Mouse (Mus musculus): ENCODE measurements around the gene D10Wsu102e. TPM values are rescaled to one million over a fixed set of nuclear protein-coding genes. Genes with fewer than 3 reads are reported as not detected.

Gene D10Wsu102e
- 1.0 and 1.6 TPM in 2 replicates for polyA plus RNA-seq (2012; rRNA removed)

DNA sequence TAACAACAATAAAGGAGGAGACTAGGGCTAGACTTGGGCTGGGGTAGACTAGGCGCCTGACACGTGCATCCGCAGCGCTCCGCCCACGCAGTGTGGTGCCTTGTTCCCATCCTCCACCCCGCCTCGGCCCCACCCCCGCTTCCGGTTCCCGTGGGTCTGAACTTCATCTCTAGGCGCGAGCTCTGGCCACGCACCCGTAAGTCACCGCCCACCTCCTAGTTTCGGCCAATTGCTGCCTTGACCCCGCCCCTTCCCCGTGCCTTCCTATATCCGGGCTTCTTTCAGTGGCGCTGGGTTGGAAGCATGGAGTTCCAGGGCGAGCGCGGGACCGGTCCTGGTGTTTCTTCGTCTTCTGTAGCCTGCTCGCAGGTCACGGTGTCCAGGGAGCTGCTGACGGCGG, at the start of gene D10Wsu102e:
Gene D10Wsu102e (plus strand): TSS at position 266 of the 400 bp plus-strand sequence.
- peak; percentile 99 for DNase-seq (ENCODE audit: low read depth)
- TF ChIP-seq CTCF (IDR thresholded peaks at IDR 0.05; ENCODE audit: borderline replicate concordance, extremely low read depth, insufficient read depth, insufficient read length) (no peak), POLR2A (IDR thresholded peaks at IDR 0.05; ENCODE audit: borderline replicate concordance, extremely low read depth, insufficient read depth, insufficient read length, poor library complexity, severe bottlenecking) (peak; percentile 50; the same call in 1 of the 2 replicates)

GRCm38 (mm10) chr10:83310356-83310755, 49.7 kb upstream of the D10Wsu102e start:
- no peak for DNase-seq (ENCODE audit: low read depth)
- TF ChIP-seq CTCF (IDR thresholded peaks at IDR 0.05; ENCODE audit: borderline replicate concordance, extremely low read depth, insufficient read depth, insufficient read length) (no peak), POLR2A (IDR thresholded peaks at IDR 0.05; ENCODE audit: borderline replicate concordance, extremely low read depth, insufficient read depth, insufficient read length, poor library complexity, severe bottlenecking) (no peak)

DNA sequence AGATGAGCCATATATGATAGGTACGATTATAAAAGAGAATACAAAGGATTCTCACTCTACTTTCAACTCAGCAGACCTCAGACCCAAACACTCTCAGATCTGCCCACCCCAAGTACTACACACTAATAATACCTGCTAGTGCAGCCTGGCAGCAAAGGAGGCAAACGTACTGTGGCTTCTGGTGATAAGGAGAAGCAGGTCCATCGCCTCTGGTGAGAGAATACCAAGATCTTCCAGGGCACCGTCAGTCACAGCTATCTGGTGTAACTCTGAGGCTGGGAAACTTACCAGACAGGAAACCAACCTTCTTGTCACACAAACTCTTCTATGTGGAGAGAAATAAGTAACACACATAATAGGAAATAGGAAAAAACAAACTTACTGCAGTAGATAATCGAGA, 47.0 kb upstream of the D10Wsu102e start:
- DNase-seq (ENCODE audit: low read depth): no peak
- TF ChIP-seq POLR2A (IDR thresholded peaks at IDR 0.05; ENCODE audit: borderline replicate concordance, extremely low read depth, insufficient read depth, insufficient read length, poor library complexity, severe bottlenecking) (no peak), CTCF (IDR thresholded peaks at IDR 0.05; ENCODE audit: borderline replicate concordance, extremely low read depth, insufficient read depth, insufficient read length) (no peak)

- TF ChIP-seq CTCF (IDR thresholded peaks at IDR 0.05; ENCODE audit: borderline replicate concordance, extremely low read depth, insufficient read depth, insufficient read length) (no peak), POLR2A (IDR thresholded peaks at IDR 0.05; ENCODE audit: borderline replicate concordance, extremely low read depth, insufficient read depth, insufficient read length, poor library complexity, severe bottlenecking) (no peak)
- DNase-seq (ENCODE audit: low read depth): no peak
Measured at GRCm38 (mm10) chr10:83320396-83320795, 39.6 kb upstream of the D10Wsu102e start.

GRCm38 (mm10) chr10:83320870-83321269, 39.2 kb upstream of the D10Wsu102e start:
- TF ChIP-seq POLR2A (IDR thresholded peaks at IDR 0.05; ENCODE audit: borderline replicate concordance, extremely low read depth, insufficient read depth, insufficient read length, poor library complexity, severe bottlenecking) (no peak), CTCF (IDR thresholded peaks at IDR 0.05; ENCODE audit: borderline replicate concordance, extremely low read depth, insufficient read depth, insufficient read length) (no peak)
- DNase-seq (ENCODE audit: low read depth): no peak

DNA sequence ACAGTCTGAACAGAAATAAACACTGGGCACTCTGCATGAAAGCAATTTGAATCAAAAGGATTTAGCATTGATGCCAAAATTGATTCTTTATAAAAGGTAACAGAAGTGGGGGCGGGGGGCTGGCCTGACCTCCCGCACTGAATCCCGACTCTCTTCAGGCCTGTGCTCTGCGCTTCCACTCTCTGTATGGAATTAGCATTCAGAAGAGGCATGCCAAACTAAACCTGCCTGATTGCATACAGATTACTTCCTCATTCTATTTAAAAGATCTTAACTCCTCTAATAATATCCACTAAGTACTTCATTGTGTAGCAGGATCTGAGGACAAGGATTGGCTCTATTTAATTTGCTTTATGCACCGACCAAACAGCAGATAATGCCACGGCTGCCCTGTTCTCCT, 38.5 kb upstream of the D10Wsu102e start:
- no peak for TF ChIP-seq CTCF (IDR thresholded peaks at IDR 0.05; ENCODE audit: borderline replicate concordance, extremely low read depth, insufficient read depth, insufficient read length)
- no peak for TF ChIP-seq POLR2A (IDR thresholded peaks at IDR 0.05; ENCODE audit: borderline replicate concordance, extremely low read depth, insufficient read depth, insufficient read length, poor library complexity, severe bottlenecking)
- DNase-seq (ENCODE audit: low read depth): peak; percentile 36

DNA sequence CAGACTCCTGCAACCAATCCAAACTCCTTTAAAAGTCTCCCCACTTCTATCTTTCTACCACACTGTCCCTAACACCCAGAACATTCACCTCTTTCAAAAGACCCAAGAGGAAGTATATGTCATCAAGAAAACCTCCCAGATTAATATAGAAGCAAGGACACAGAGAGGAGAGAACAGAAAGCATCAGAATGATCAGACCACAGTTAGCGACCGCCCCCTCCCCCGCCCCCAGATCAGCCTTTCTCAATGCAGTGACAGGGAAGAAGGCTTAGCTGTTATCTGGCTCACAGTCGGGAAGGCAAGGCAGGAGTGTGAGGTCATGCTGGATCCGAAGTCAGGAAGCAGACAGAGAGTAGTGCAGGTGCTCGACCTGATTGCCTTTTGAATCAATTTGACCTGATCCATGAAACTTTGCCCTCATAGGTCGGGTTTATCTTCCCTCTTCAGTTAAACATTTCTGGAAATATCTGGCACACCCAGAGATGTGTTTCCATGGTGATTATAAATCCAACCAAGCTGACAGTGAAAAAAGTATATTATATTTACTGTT, 37.4 kb upstream of the D10Wsu102e start:
- TF ChIP-seq CTCF (IDR thresholded peaks at IDR 0.05; ENCODE audit: borderline replicate concordance, extremely low read depth, insufficient read depth, insufficient read length): no peak
- TF ChIP-seq POLR2A (IDR thresholded peaks at IDR 0.05; ENCODE audit: borderline replicate concordance, extremely low read depth, insufficient read depth, insufficient read length, poor library complexity, severe bottlenecking): no peak
- no peak for DNase-seq (ENCODE audit: low read depth)

DNA sequence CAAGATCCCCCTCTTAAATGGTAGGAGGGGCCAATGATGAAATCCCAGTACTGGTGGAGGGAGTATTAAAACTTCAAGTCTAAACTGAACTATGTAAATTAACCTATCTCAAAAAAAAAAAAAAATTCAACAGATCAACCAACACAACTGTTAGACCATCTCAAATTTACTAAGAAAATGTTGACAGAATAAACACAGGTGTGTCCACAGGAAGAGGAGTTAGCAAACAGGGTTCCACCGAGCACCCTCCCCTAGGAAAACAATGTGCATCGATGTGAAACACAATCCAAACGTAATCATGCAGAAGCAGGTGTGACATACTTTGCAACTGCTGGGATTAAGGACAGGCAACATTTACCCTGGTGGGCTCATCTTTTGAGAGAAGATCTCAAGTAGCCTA, 35.1 kb upstream of the D10Wsu102e start:
- no peak for TF ChIP-seq POLR2A (IDR thresholded peaks at IDR 0.05; ENCODE audit: borderline replicate concordance, extremely low read depth, insufficient read depth, insufficient read length, poor library complexity, severe bottlenecking)
- TF ChIP-seq CTCF (IDR thresholded peaks at IDR 0.05; ENCODE audit: borderline replicate concordance, extremely low read depth, insufficient read depth, insufficient read length): no peak
- DNase-seq (ENCODE audit: low read depth): no peak

DNA sequence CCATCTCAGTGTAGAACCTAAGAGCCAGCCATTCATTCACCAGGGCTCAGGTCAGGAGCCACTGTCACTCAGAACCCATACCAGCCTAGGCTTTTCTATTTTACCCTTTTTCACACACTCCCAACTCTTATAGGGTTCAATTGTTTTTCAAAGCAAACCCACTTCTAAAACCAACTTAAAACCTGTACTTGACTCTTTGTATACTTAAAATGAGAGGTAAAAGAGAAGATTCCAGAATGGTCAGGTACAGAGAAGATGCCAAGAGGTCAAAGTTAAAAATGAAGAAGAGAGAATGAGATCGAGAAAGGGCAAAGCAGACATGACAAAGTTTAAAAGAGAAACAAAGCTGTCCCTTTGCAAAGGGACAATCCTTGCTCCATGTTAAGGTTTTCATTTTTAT, 34.1 kb upstream of the D10Wsu102e start:
- TF ChIP-seq CTCF (IDR thresholded peaks at IDR 0.05; ENCODE audit: borderline replicate concordance, extremely low read depth, insufficient read depth, insufficient read length) (no peak), POLR2A (IDR thresholded peaks at IDR 0.05; ENCODE audit: borderline replicate concordance, extremely low read depth, insufficient read depth, insufficient read length, poor library complexity, severe bottlenecking) (no peak)
- no peak for DNase-seq (ENCODE audit: low read depth)

DNA sequence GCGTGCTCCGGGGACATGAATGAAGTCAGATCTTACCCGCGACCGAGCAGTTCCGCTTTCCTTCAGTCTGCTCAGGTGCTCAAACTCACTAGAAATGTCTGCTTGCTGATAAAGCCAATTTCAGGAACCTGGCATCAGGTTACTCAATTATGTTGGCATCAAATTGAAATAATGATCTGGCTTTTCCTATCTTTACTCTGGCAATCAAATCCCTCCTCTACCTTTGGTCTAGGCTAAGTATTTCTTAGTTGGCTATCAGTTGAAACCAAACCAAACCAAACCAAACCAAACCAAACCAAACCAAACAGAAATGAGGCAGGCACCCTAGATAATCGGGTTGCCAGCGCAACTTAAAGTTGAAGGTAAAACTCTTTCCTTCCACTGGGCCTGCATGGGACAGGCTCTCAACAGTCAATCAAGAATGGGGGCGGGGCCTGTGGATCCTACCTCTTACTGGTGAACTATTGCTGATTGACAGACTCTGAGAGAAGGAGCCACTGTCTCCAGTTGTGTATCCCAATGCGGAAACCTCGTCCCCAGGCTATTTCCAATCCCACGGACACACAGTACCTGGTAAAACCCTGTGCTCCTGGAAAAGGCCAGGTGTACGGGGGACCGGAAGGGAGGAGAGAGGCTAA, 33.3 kb upstream of the D10Wsu102e start:
- no peak for DNase-seq (ENCODE audit: low read depth)
- no peak for TF ChIP-seq POLR2A (IDR thresholded peaks at IDR 0.05; ENCODE audit: borderline replicate concordance, extremely low read depth, insufficient read depth, insufficient read length, poor library complexity, severe bottlenecking)

DNA sequence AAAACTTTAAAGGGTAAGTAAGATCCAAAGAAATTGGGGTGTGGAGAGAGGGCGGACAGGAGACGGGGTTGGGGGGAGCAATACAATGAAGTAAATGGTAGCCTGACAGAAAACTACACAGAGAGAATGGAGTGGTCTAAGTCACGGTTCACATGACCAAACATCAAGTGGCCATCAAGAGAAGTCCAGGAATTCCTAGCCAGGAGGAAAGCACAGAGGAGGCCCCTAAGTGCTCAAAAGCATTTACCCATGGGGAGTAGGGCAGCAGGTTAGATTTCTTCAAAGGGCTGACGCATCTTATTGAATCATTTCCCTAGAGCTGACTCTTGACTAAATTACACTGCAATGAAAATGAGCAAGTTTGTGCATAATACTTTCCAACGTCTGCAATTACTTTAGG, 31.2 kb upstream of the D10Wsu102e start:
- TF ChIP-seq POLR2A (IDR thresholded peaks at IDR 0.05; ENCODE audit: borderline replicate concordance, extremely low read depth, insufficient read depth, insufficient read length, poor library complexity, severe bottlenecking) (no peak), CTCF (IDR thresholded peaks at IDR 0.05; ENCODE audit: borderline replicate concordance, extremely low read depth, insufficient read depth, insufficient read length) (no peak)
- DNase-seq (ENCODE audit: low read depth): no peak

GRCm38 (mm10) chr10:83330336-83330735, 29.7 kb upstream of the D10Wsu102e start:
- DNase-seq (ENCODE audit: low read depth): no peak
- TF ChIP-seq CTCF (IDR thresholded peaks at IDR 0.05; ENCODE audit: borderline replicate concordance, extremely low read depth, insufficient read depth, insufficient read length) (no peak), POLR2A (IDR thresholded peaks at IDR 0.05; ENCODE audit: borderline replicate concordance, extremely low read depth, insufficient read depth, insufficient read length, poor library complexity, severe bottlenecking) (no peak)
